Mouse (Mus musculus) bone marrow macrophage, adult 2 months (primary cell): ENCODE data around the gene Spata2l.

Experiments
- CTCF ChIP-seq: IDR thresholded peaks from 2 replicates; pipeline ENCODE4 v1.5.1; 2012; ENCODE audit warnings: low read depth, mild to moderate bottlenecking, low read length, moderate library complexity
- POLR2A ChIP-seq: IDR thresholded peaks from 2 replicates; pipeline ENCODE4 v1.6.1; 2012; ENCODE audit warnings: mild to moderate bottlenecking, low read depth, low read length, borderline replicate concordance

DNA sequence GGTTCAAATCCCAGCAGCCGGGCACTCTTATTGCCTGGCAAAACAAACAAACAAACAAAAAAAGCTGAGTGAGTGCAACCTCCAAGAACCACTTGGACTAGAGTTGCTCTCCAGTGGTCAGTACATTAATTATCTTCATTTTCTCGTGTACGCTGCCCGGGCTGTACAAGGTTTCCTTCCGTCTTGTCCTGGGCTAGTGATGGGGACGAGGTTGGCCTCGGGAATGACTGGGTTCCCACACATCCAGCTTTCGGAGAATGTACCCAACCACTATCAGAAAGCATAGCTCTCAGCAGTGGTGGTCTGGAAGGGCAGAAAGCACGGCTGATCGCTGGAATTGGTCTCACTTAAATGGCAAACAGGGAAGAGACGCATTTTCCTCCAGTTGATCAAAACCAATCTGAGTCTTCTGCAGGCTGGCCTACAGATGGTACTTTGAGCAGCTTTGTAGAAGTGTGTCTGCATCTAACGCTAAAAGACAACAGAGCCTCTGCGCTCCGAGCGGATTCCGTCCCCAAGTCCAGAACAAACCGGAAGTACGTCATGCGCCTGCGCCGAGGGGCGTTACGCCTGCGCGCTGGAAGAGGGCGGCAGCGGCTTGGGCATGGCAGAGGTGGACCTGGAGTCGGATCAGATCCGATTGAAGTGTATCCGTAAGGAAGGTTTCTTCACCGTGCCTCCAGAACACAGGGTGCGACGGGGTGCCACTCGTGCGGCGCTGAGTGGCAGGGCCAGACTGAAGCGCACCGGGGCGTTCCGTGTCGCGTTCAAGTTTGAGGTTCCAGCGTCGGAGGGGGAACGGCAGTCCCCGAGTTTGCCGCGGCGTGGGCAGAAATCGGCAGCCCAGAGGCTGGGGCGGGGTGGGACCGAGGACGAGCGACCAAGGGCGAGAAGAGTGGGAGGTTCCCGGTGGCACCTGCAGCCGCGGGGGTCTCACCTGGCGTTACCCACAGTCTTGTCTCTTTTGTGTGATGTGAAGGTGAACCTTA is 11.5 kb downstream of the Spata2l start, which contains the start of gene Cdk10:
- TF ChIP-seq POLR2A (no peak; the same call in 1 of the 2 replicates), CTCF (no peak)
